Mouse (Mus musculus) stomach, postnatal 0 days (tissue): ENCODE measurements around the gene Prkca. TPM values are rescaled to one million over a fixed set of nuclear protein-coding genes. Genes with fewer than 3 reads are reported as not detected.

Source experiments
- ATAC-seq: fragments of 200-750 bp; cut with Nextera tagmentation; 2 replicates; pipeline ENCODE4 v1.8.0; 2017; ENCODE audit not compliant: low FRiP score, low TSS enrichment
- DNase-seq: peaks from one replicate; pipeline ENCODE4 v3.0.0-alpha.2; 2016; ENCODE audit warnings: low spot score
- H3K27ac ChIP-seq: fragments of 300-500 bp; sonication (generic); replicated peaks from 2 replicates; pipeline ENCODE4 v1.5.1; 2014; ENCODE audit warnings: mild to moderate bottlenecking, control low read depth
- H3K27me3 ChIP-seq: fragments of 300-500 bp; sonication (generic); 2 replicates; pipeline ENCODE4 v1.6.1; 2014; ENCODE audit warnings: low read length; ENCODE audit not compliant: control insufficient read depth, insufficient read depth
- H3K36me3 ChIP-seq: fragments of 300-500 bp; sonication (generic); 2 replicates; pipeline ENCODE4 v1.6.1; 2014; ENCODE audit warnings: low read length, mixed read lengths; ENCODE audit not compliant: control insufficient read depth, insufficient read depth
- H3K4me1 ChIP-seq: fragments of 300-500 bp; sonication (generic); replicated peaks from 2 replicates; pipeline ENCODE4 v1.6.1; 2014; ENCODE audit warnings: antibody characterized with exemption; ENCODE audit not compliant: control insufficient read depth, insufficient read depth
- H3K4me2 ChIP-seq: fragments of 300-500 bp; sonication (generic); replicated peaks from 2 replicates; pipeline ENCODE4 v1.6.1; 2014; ENCODE audit warnings: low read depth, mild to moderate bottlenecking, control low read depth, moderate library complexity
- H3K4me3 ChIP-seq: fragments of 300-500 bp; sonication (generic); 2 replicates; pipeline ENCODE4 v1.5.1; 2014; ENCODE audit warnings: low read depth, low read length, control low read depth
- H3K9ac ChIP-seq: fragments of 300-500 bp; sonication (generic); 2 replicates; pipeline ENCODE4 v1.6.1; 2014; ENCODE audit warnings: mild to moderate bottlenecking, low read length, control low read depth, mixed read lengths
- H3K9me3 ChIP-seq: fragments of 300-500 bp; sonication (generic); 2 replicates; pipeline ENCODE4 v1.6.1; 2016; ENCODE audit warnings: low read length; ENCODE audit not compliant: control insufficient read depth
- CTCF ChIP-seq: IDR thresholded peaks from 2 replicates; pipeline ENCODE4 v1.5.1; 2016; ENCODE audit warnings: antibody characterized with exemption, low read depth, mild to moderate bottlenecking, moderate library complexity
- EP300 ChIP-seq: optimal IDR thresholded peaks from 2 replicates; pipeline ENCODE3; 2016; ENCODE audit warnings: antibody characterized with exemption
- WGBS: fragments of 180-500 bp; shearing (Covaris S2); extraction: QIAGEN DNeasy Blood & Tissue Kit; methylation state at CpG from one replicate; pipeline ENCODE4 v1.1.7; 2014; 5-methylcytosine and 5-hydroxymethylcytosine counted together
- polyA plus RNA-seq: library from polyadenylated mRNA; unstranded; fragments of >200 nt; fragmentation: Nextera tagmentation; extraction: Ambion mirVana; gene quantifications from 2 replicates; pipeline ENCODE4 v1.2.1, GENCODE M21; 2015

The Prkca gene
- polyA plus RNA-seq, 1 experiment from 2014 or later: 3.7 TPM

DNA sequence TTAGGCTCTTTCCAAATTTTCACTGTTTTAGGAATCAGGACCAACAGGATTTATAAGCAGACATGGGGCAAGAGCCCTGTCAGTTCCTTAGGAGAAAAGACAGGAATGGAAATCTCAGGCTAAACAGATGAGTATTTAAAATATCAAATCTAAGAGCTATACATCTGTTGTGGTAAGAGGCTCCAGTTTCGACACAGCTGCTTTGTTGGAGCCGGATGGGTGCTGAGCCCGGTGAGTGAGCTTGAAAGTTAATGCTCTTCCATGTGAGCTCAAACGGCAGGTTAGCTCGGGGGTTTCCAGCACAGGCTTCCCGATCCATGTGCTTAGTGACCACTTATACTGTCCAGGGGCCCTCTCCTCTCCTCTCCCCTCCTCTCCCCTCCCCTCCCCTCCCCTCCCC lies 273.7 kb downstream of the Prkca start:
- no peak overlapping the region for H3K9ac ChIP-seq
- no peaks in the 10 kb centered on the region for H3K27me3 ChIP-seq
- H3K36me3 ChIP-seq: no peaks in the 10 kb centered on the region
- ATAC-seq (no peak), DNase-seq (no peak)
- no peaks in the 10 kb centered on the region for H3K4me1 ChIP-seq
- no peak overlapping the region for H3K4me2 ChIP-seq
- TF ChIP-seq CTCF: no peak
- no peak for TF ChIP-seq EP300
- 56% methylated on average over 6 of the region's 6 CpGs for WGBS
- H3K9me3 ChIP-seq: no peaks in the 10 kb centered on the region
- no peak overlapping the region for H3K27ac ChIP-seq
- H3K4me3 ChIP-seq: no peak overlapping the region

DNA sequence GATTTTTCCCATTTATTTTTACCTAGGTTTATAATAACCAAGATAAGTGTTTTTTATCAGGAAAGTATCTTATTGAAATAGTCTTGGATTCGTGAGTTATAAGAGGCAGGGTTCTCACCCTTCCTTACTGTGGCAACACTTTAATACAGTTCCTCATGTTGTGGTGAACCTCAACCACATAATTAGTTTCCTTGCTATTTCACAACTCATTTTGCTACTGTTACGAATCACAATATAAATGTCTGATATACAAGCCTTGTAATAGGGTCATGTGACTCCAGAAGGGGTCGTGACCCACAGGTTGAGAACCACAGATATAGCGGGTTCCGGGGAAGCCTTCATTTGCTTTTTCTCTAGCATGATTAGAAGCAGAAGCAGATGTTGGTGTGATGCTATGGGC lies 275.3 kb downstream of the Prkca start:
- ATAC-seq: no peak
- Histone ChIP-seq H3K4me2 (no peak overlapping the region), H3K4me3 (no peak overlapping the region), H3K27ac (no peak overlapping the region), H3K9me3 (no peaks in the 10 kb centered on the region), H3K9ac (no peak overlapping the region), H3K27me3 (no peaks in the 10 kb centered on the region), H3K4me1 (no peaks in the 10 kb centered on the region), H3K36me3 (no peaks in the 10 kb centered on the region)
- no peak for DNase-seq
- WGBS: 81% methylated on average over 5 of the region's 5 CpGs
- TF ChIP-seq EP300 (no peak), CTCF (no peak)

DNA sequence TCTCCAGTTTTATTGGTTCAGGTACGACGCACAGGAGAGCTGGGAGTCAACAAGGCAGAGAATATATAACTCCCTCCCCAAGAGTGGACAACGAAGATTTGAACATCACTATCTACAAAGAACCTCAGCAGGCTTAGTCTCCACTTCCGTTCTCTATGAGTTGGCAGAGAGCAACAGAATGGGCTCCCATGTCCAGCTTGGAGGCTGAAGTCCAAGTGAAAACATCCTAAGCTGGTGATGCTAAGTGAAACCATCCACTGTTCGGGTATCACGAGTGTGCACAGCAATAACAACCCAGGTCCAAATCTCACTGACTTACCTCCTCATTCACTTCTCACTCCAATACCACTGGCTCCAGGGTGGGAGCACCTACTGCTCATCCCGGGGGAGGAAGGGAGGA lies 276.6 kb downstream of the Prkca start:
- 89% methylated on average over 7 of the region's 7 CpGs for WGBS

DNA sequence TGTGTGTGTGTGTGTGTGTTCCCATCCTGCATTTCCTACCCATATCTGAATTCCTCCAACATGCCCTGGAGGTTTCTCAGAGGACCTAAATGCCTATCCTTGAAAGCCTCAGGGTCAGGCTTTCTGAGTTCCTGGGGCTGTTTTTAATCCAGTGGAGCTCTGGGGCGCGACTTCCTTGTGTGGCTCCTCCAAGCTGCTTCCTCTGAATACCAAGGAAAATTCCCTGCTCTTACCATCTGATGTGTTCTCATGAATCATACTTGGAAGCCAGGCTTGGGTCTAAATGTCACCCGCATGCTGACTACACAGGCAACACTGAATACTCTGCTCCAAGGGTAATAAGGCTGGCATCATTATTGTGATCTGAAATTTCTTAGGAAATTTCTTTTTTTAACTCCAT lies 279.3 kb downstream of the Prkca start:
- H3K4me1 ChIP-seq: no peaks in the 10 kb centered on the region
- no peak overlapping the region for H3K4me3 ChIP-seq
- no peak overlapping the region for H3K9ac ChIP-seq
- H3K9me3 ChIP-seq: no peaks in the 10 kb centered on the region
- DNase-seq (no peak), ATAC-seq (no peak)
- no peak overlapping the region for H3K27ac ChIP-seq
- no peaks in the 10 kb centered on the region for H3K27me3 ChIP-seq
- TF ChIP-seq CTCF (no peak), EP300 (no peak)
- WGBS: 73% methylated on average over 3 of the region's 3 CpGs
- no peak overlapping the region for H3K4me2 ChIP-seq
- H3K36me3 ChIP-seq: no peaks in the 10 kb centered on the region

More for the DNA sequence above, 276.6 kb downstream of the Prkca start:
- no peak overlapping the region for H3K4me3 ChIP-seq
- no peaks in the 10 kb centered on the region for H3K4me1 ChIP-seq
- ATAC-seq: no peak
- no peaks in the 10 kb centered on the region for H3K9me3 ChIP-seq
- no peak for DNase-seq
- H3K9ac ChIP-seq: no peak overlapping the region
- H3K27me3 ChIP-seq: no peaks in the 10 kb centered on the region
- no peaks in the 10 kb centered on the region for H3K36me3 ChIP-seq
- no peak overlapping the region for H3K27ac ChIP-seq
- H3K4me2 ChIP-seq: no peak overlapping the region
- TF ChIP-seq CTCF (no peak), EP300 (no peak)

DNA sequence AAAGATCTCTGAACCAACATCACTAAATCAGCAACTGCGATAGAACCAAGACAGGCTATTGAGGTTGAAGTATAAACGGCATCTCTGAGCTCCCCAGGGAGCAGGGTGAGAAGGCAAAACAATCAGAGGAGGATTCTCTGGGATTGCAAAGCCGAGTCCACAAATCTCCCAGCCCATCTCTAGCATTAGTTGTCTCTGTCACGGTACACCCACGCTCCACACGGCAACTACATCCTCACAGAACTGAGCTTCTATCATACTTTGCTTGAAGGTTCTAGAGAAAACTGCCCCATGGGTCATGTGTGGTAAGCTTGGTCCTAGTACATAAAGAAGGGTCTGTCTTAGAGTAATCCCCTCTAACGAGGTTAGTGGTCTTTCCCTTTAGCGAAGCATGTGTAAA lies 280.6 kb downstream of the Prkca start:
- Histone ChIP-seq H3K9ac (no peak overlapping the region), H3K4me1 (no peaks in the 10 kb centered on the region), H3K36me3 (no peaks in the 10 kb centered on the region), H3K4me2 (no peak overlapping the region), H3K27ac (no peak overlapping the region), H3K27me3 (no peaks in the 10 kb centered on the region), H3K9me3 (no peaks in the 10 kb centered on the region), H3K4me3 (no peak overlapping the region)
- ATAC-seq (no peak), DNase-seq (no peak)
- 66% methylated on average over 8 of the region's 8 CpGs for WGBS
- TF ChIP-seq EP300 (no peak), CTCF (no peak)

DNA sequence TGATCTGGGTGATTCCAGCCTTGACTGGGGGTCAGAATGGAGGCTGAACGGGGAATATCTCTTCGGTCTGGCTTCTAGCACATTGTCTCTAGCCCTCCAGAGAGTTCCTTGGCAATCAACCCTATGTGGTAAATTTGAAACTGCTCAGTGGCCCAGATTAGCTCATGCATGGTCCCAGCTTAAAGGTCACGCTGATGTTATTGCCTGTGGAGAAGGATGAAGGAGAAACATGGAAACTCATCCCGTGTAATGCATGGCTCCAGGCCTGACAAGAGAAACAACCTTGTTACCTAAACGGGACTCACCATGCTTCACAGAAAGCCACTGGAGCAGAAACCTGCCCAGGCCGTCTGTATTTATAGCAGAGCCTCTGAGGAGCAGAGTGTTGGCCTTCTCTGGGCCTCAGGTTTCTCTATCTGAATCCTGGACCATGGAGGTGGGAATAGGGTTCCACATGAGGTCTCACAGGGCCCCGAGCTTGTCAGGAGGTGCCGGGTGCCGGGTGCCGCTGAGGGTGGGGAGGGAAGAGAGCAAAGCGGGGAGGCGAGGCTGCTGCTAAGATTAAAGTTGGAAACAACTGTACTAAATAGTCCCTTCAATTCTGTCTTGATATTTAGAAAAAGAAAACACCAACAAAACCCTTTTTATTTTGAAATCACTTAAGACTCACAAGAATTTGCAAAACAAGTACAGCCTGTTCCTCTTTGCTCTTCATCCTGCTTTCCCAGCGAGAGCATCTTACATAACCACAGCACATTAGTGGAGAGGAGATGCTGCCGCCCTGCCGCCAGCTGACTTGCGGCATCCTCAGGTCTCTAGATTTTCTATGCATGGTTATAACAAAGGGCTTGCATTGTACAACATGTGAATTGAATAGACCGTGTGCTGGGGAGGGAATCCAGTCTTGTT lies 281.9 kb downstream of the Prkca start:
- Histone ChIP-seq H3K27ac (no peak overlapping the region), H3K9me3 (no peaks in the 10 kb centered on the region), H3K4me2 (no peak overlapping the region), H3K4me1 (no peaks in the 10 kb centered on the region), H3K27me3 (no peaks in the 10 kb centered on the region), H3K4me3 (no peak overlapping the region), H3K36me3 (no peaks in the 10 kb centered on the region), H3K9ac (no peak overlapping the region)
- TF ChIP-seq CTCF (no peak), EP300 (no peak)
- no peak for ATAC-seq
- WGBS: 83% methylated on average over 17 of the region's 17 CpGs
- no peak for DNase-seq
